Mouse (Mus musculus) activated CD4-positive, CD25-positive, alpha-beta regulatory T cell, adult 4 months (primary cell): ENCODE data around the gene Dtx1. TPM values are rescaled to one million over a fixed set of nuclear protein-coding genes. Genes with fewer than 3 reads are reported as not detected.

Source experiments
- ATAC-seq: one replicate; pipeline ENCODE4 v1.8.0; 2017
- polyA plus RNA-seq, 2 experiments: library from polyadenylated mRNA; unstranded; fragments of 100-300 nt; shearing (Covaris generic); gene quantifications; one replicate each; pipeline ENCODE4 v1.2.1; 2017

Dtx1 gene
- polyA plus RNA-seq, 2 experiments from 2014 or later, result 45.6 to 48.2 TPM

GRCm38 (mm10) chr5:120634860-120635259 lies 76.9 kb downstream of the Dtx1 start:
- no peak for ATAC-seq

GRCm38 (mm10) chr5:120634131-120634530 lies 77.6 kb downstream of the Dtx1 start, which contains the start of gene Cfap73:
Cfap73 (minus strand) TSS chr5:120634235.
- no peak for ATAC-seq

- ATAC-seq, result no peak
Observed at GRCm38 (mm10) chr5:120631892-120632291, 79.8 kb downstream of the Dtx1 start.

- ATAC-seq, result peak; percentile 10
Observed at GRCm38 (mm10) chr5:120631128-120631527, 80.6 kb downstream of the Dtx1 start.

Other genes starting within 250 kb of the Dtx1 start
- gene Sdsl, start 239.1 kb downstream of the Dtx1 start, polyA plus RNA-seq, result not detected
- gene Sds, start 235.4 kb downstream of the Dtx1 start, polyA plus RNA-seq, result not detected
- 1 to 10 TPM; 3.8 to 4.7 TPM for gene Plbd2, start 208.3 kb downstream of the Dtx1 start, polyA plus RNA-seq
- gene Slc8b1, start 200.8 kb downstream of the Dtx1 start, polyA plus RNA-seq, result 1 to 10 TPM; 4.7 to 7.2 TPM
- 10 to 100 TPM; 10.9 to 13.0 TPM for gene Tpcn1, start 123.3 kb downstream of the Dtx1 start, polyA plus RNA-seq
- under 1 TPM; 0.41 to 0.70 TPM for gene Iqcd, start 122.9 kb downstream of the Dtx1 start, polyA plus RNA-seq
- 1 to 10 TPM; 1.1 to 2.4 TPM for gene Rita1, start 99.3 kb downstream of the Dtx1 start, polyA plus RNA-seq
- gene Ddx54, start 99.2 kb downstream of the Dtx1 start, polyA plus RNA-seq, result 10 to 100 TPM; 11.7 to 18.4 TPM
- not detected for gene Cfap73, start 77.7 kb downstream of the Dtx1 start, polyA plus RNA-seq
- 10 to 100 TPM in 1 of 2 experiments, 1 to 10 TPM in 1; 7.6 to 11.4 TPM for gene Rasal1, start 63.1 kb downstream of the Dtx1 start, polyA plus RNA-seq
- 1 to 10 TPM; 1.9 to 2.5 TPM for gene Oas2, start 37.9 kb upstream of the Dtx1 start, polyA plus RNA-seq
- gene Oas3, start 65.7 kb upstream of the Dtx1 start, polyA plus RNA-seq, result 10 to 100 TPM; 11.4 to 25.1 TPM
- not detected for gene Oas1e, start 83.6 kb upstream of the Dtx1 start, polyA plus RNA-seq
- gene Oas1c, start 100.6 kb upstream of the Dtx1 start, polyA plus RNA-seq, result 10 to 100 TPM; 11.2 to 14.4 TPM
- gene Oas1f, start 135.4 kb upstream of the Dtx1 start, polyA plus RNA-seq, result not detected
- gene Oas1h, start 149.5 kb upstream of the Dtx1 start, polyA plus RNA-seq, result not detected
- gene Oas1g, start 175.7 kb upstream of the Dtx1 start, polyA plus RNA-seq, result 1 to 10 TPM in 1 of 2 experiments, not detected in 1; 1.0 TPM
- 10 to 100 TPM; 33.6 to 48.3 TPM for gene Oas1a, start 195.6 kb upstream of the Dtx1 start, polyA plus RNA-seq
- under 1 TPM in 1 of 2 experiments, not detected in 1; 0.17 TPM for gene Oas1d, start 202.6 kb upstream of the Dtx1 start, polyA plus RNA-seq